Mouse (Mus musculus): ENCODE data around the gene Pglyrp2. TPM values are rescaled to one million over a fixed set of nuclear protein-coding genes. Genes with fewer than 3 reads are reported as not detected.

The Pglyrp2 gene
- polyA plus RNA-seq, 1 experiment from 2014 or later: not detected

DNA sequence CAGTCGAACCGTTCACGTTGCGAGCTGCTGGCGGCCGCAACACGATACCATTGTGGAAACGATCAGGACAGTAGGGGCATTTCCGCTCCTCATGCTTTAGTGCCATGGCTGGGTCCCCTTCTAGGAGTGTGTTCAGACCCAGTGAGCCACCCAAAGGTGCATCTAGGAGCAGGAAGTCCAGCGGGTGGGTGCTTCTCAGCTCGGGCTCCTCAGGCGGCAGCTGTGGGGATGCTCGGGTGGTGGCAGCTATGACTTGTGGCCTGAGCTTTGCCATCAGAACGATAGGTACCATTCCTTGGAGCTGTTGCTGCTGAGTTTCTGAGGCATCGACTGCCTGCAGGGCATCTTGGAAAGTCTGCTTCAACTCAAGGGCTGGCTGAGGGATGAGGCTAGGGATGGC lies 47.5 kb downstream of the Pglyrp2 start:
- 82% methylated on average over 15 of the region's 15 CpGs for WGBS
- no peak overlapping the region for H3K4me3 ChIP-seq (ENCODE audit: low read depth, low read length)
- no peak overlapping the region for H3K4me2 ChIP-seq (ENCODE audit: low read length)
- no peak overlapping the region for H3K9ac ChIP-seq (ENCODE audit: low read length)
- no peak overlapping the region for H3K27ac ChIP-seq (ENCODE audit: low read depth, low read length)
- DNase-seq (ENCODE audit: low spot score): no peak
- no peaks in the 10 kb centered on the region for H3K27me3 ChIP-seq (replicated peaks; ENCODE audit: control insufficient read depth, insufficient read depth, low read length)
- H3K36me3 ChIP-seq (ENCODE audit: control insufficient read depth, insufficient read depth, low read length): peaks cover 36% of the 10 kb centered on the region
- ATAC-seq: no peak
- H3K9me3 ChIP-seq (replicated peaks; ENCODE audit: control insufficient read depth, low read length): no peaks in the 10 kb centered on the region
- H3K4me1 ChIP-seq (ENCODE audit: control insufficient read depth, insufficient read depth, low read length): no peaks in the 10 kb centered on the region

DNA sequence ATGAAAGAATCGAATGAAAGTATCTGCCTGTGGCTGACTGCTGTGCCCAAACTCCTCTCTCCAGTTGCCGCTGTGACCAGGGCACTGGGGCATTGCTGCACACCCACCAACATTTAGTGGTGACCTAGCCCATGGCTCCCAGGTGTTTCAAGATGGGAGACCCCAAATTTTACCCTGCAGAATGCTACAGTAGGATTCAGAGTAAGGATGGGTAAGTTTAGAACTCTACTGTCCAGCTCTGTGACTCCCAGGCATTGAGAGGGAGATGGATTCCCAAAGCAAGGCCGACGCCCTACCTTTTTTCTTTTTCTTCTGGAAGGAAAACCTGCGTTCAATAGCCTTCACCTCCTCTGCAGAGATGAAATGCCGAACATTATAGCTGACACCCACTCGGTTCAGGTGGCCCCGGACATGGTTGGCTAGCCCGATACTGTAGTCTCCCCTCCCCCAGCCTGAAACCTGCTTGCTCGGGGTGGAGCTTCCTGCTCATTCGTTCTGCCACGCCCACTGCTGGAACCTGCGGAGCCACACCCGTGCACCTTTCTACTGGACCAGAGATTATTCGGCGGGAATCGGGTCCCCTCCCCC lies 54.9 kb downstream of the Pglyrp2 start:
- ATAC-seq: no peak
- H3K9me3 ChIP-seq (replicated peaks; ENCODE audit: control insufficient read depth, low read length): no peaks in the 10 kb centered on the region
- 12% methylated on average over 11 of the region's 17 CpGs for WGBS
- H3K9ac ChIP-seq (ENCODE audit: low read length): peak overlapping the region; percentile 40; the same call in 1 of the 2 replicates
- 0 out of 2 replicates have a peak overlapping the region, but pooled peaks have one; percentile 21 for H3K27ac ChIP-seq (ENCODE audit: low read depth, low read length)
- DNase-seq (ENCODE audit: low spot score): no peak
- peak overlapping the region; percentile 18 for H3K4me3 ChIP-seq (ENCODE audit: low read depth, low read length)
- no peaks in the 10 kb centered on the region for H3K4me1 ChIP-seq (ENCODE audit: control insufficient read depth, insufficient read depth, low read length)
- H3K27me3 ChIP-seq (replicated peaks; ENCODE audit: control insufficient read depth, insufficient read depth, low read length): no peaks in the 10 kb centered on the region
- H3K36me3 ChIP-seq (ENCODE audit: control insufficient read depth, insufficient read depth, low read length): 0 out of 2 replicates have a peak, but pooled peaks cover 7% of the 10 kb centered on the region
- H3K4me2 ChIP-seq (ENCODE audit: low read length): peak overlapping the region; percentile 40

DNA sequence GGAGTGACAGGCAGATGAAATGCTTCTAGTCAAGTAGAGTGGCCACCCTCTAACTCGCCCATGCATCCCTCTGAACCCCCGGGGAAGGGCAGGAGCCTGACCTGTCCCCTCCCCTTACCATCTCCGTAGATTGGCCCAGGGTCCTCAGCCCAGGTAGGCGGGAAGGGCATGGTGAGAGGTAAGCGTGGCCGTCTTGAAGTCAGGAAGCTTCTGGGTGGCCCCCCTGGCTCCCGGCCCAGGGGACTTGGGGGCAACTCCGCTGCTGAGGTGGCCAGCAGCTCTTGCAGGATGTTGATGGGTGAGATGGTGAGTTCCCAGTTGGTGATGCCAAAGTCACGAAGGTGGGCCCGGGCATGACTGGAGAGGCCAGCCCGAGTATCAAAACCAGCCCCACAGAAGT lies 56.3 kb downstream of the Pglyrp2 start:
- WGBS: 90% methylated on average over 11 of the region's 11 CpGs
- H3K27me3 ChIP-seq (replicated peaks; ENCODE audit: control insufficient read depth, insufficient read depth, low read length): no peaks in the 10 kb centered on the region
- H3K4me2 ChIP-seq (ENCODE audit: low read length): no peak overlapping the region
- no peak overlapping the region for H3K27ac ChIP-seq (ENCODE audit: low read depth, low read length)
- H3K9ac ChIP-seq (ENCODE audit: low read length): no peak overlapping the region
- H3K9me3 ChIP-seq (replicated peaks; ENCODE audit: control insufficient read depth, low read length): no peaks in the 10 kb centered on the region
- ATAC-seq (no peak), DNase-seq (ENCODE audit: low spot score) (no peak)
- no peak overlapping the region for H3K4me3 ChIP-seq (ENCODE audit: low read depth, low read length)
- H3K36me3 ChIP-seq (ENCODE audit: control insufficient read depth, insufficient read depth, low read length): 0 out of 2 replicates have a peak, but pooled peaks cover 8% of the 10 kb centered on the region
- peaks cover 8% of the 10 kb centered on the region for H3K4me1 ChIP-seq (ENCODE audit: control insufficient read depth, insufficient read depth, low read length)

DNA sequence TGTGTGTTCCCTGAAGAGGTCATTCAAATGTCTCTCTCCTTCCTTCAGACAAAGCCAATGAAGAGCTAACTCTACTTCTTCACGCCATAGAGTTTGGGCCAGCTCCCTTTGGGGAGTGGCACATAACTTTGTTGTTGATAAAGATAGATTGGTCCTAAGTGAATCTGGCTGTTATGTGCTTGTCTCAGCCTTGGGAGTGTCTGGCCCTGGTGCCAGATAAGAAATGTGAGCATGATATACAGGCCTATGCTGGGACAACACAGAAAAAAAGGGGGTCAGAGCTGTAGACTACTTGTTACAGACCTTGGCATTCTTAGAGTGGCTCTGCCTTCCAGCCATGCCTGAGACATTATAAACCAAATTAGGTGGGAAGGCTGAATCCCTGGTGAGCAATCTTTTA lies 58.7 kb downstream of the Pglyrp2 start:
- no peak overlapping the region for H3K9ac ChIP-seq (ENCODE audit: low read length)
- peaks cover 32% of the 10 kb centered on the region for H3K36me3 ChIP-seq (ENCODE audit: control insufficient read depth, insufficient read depth, low read length)
- no peak overlapping the region for H3K4me3 ChIP-seq (ENCODE audit: low read depth, low read length)
- 82% methylated on average over 1 of the region's 1 CpGs for WGBS
- H3K27me3 ChIP-seq (replicated peaks; ENCODE audit: control insufficient read depth, insufficient read depth, low read length): no peaks in the 10 kb centered on the region
- peaks cover 15% of the 10 kb centered on the region for H3K4me1 ChIP-seq (ENCODE audit: control insufficient read depth, insufficient read depth, low read length)
- H3K27ac ChIP-seq (ENCODE audit: low read depth, low read length): no peak overlapping the region
- no peak for ATAC-seq
- no peaks in the 10 kb centered on the region for H3K9me3 ChIP-seq (replicated peaks; ENCODE audit: control insufficient read depth, low read length)
- no peak for DNase-seq (ENCODE audit: low spot score)
- H3K4me2 ChIP-seq (ENCODE audit: low read length): no peak overlapping the region

DNA sequence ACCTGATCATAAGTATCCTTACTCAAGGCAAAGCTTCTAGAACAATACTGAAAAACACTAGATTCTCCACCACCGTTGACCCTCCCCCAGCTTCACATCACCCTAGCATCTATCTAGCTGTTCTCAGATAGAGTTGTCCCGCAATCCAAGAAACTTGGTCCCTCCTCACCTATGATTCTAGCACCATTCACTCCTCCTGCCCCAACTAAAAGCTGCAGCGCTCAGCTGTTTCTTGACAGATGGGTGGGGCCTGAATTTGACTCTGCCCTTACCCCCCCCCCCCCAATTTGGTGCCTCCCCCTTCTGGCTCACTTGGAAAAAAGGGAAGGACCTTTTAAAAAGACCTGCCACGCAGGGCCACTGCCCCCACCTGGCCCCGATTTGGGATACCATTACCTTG lies 59.1 kb downstream of the Pglyrp2 start:
- ATAC-seq: peak; percentile 13; the same call in 1 of the 2 replicates
- peak overlapping the region; percentile 42 for H3K4me2 ChIP-seq (ENCODE audit: low read length)
- no peaks in the 10 kb centered on the region for H3K27me3 ChIP-seq (replicated peaks; ENCODE audit: control insufficient read depth, insufficient read depth, low read length)
- H3K36me3 ChIP-seq (ENCODE audit: control insufficient read depth, insufficient read depth, low read length): peaks cover 36% of the 10 kb centered on the region
- H3K4me1 ChIP-seq (ENCODE audit: control insufficient read depth, insufficient read depth, low read length): peaks cover 15% of the 10 kb centered on the region
- H3K9me3 ChIP-seq (replicated peaks; ENCODE audit: control insufficient read depth, low read length): no peaks in the 10 kb centered on the region
- WGBS: 64% methylated on average over 5 of the region's 5 CpGs
- H3K27ac ChIP-seq (ENCODE audit: low read depth, low read length): peak overlapping the region; percentile 74; the same call in 1 of the 2 replicates
- H3K9ac ChIP-seq (ENCODE audit: low read length): peak overlapping the region; percentile 96; the same call in 1 of the 2 replicates
- H3K4me3 ChIP-seq (ENCODE audit: low read depth, low read length): peak overlapping the region; percentile 87
- no peak for DNase-seq (ENCODE audit: low spot score)

DNA sequence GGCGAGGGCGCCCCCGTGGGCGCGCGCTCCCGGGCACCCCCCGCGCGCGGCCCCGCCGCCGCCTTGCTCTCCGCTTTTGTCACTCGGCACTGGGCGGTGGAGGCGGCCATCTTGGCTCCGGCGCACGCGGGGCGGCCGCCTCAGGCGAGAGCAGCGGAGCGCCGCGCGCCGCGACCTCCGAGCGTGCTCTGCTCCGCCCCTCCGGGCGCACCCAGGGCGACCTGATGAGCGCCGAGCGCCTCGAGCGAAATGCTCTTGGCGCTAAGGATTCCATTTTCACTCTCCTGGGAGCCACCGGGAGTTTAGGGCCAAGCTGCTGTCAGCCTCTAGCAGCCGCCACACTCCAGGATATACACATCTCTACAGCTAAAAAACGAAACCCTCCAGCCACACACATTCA lies 59.6 kb downstream of the Pglyrp2 start:
- H3K27ac ChIP-seq (ENCODE audit: low read depth, low read length): peak overlapping the region; percentile 74
- H3K9ac ChIP-seq (ENCODE audit: low read length): peak overlapping the region; percentile 96
- peaks cover 41% of the 10 kb centered on the region for H3K36me3 ChIP-seq (ENCODE audit: control insufficient read depth, insufficient read depth, low read length)
- peak overlapping the region; percentile 92 for H3K4me2 ChIP-seq (ENCODE audit: low read length)
- H3K4me3 ChIP-seq (ENCODE audit: low read depth, low read length): peak overlapping the region; percentile 87
- H3K9me3 ChIP-seq (replicated peaks; ENCODE audit: control insufficient read depth, low read length): no peaks in the 10 kb centered on the region
- DNase-seq (ENCODE audit: low spot score) (peak; percentile 97), ATAC-seq (peak; percentile 97)
- no peaks in the 10 kb centered on the region for H3K27me3 ChIP-seq (replicated peaks; ENCODE audit: control insufficient read depth, insufficient read depth, low read length)
- H3K4me1 ChIP-seq (ENCODE audit: control insufficient read depth, insufficient read depth, low read length): peaks cover 15% of the 10 kb centered on the region
- WGBS: 3% methylated on average over 19 of the region's 47 CpGs

DNA sequence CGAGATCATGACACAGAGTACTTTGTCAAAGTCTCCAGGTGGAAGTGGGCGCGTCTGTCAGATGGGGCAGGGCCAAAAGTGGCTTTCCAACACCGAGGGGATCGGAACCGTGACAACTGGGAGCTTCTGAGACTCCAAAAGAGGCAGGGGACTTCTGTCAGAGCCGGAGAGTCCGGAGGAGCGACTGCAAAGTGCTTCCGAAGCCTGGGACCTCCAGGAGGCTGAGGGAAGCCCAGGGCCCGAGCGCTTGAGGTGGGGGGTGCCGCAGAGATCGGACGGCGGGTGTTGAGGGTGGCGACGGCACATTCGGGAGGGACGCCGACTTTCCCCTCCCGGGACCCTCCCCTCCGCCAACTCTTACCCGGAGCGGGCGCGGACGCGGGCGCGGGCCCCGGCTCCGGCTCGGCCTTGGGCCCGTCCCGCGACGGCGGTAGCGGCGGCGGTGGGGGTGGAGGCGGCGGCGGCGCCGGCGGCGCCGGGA lies 60.1 kb downstream of the Pglyrp2 start:
- Histone ChIP-seq H3K9me3 (replicated peaks; ENCODE audit: control insufficient read depth, low read length) (no peaks in the 10 kb centered on the region), H3K36me3 (ENCODE audit: control insufficient read depth, insufficient read depth, low read length) (peaks cover 46% of the 10 kb centered on the region), H3K27ac (ENCODE audit: low read depth, low read length) (peak overlapping the region; percentile 74), H3K9ac (ENCODE audit: low read length) (peak overlapping the region; percentile 96), H3K4me1 (ENCODE audit: control insufficient read depth, insufficient read depth, low read length) (peaks cover 15% of the 10 kb centered on the region), H3K4me2 (ENCODE audit: low read length) (peak overlapping the region; percentile 92), H3K4me3 (ENCODE audit: low read depth, low read length) (peak overlapping the region; percentile 87), H3K27me3 (replicated peaks; ENCODE audit: control insufficient read depth, insufficient read depth, low read length) (no peaks in the 10 kb centered on the region)
- no peak for DNase-seq (ENCODE audit: low spot score)
- ATAC-seq: peak; percentile 63
- 0% methylated on average over 22 of the region's 50 CpGs for WGBS

DNA sequence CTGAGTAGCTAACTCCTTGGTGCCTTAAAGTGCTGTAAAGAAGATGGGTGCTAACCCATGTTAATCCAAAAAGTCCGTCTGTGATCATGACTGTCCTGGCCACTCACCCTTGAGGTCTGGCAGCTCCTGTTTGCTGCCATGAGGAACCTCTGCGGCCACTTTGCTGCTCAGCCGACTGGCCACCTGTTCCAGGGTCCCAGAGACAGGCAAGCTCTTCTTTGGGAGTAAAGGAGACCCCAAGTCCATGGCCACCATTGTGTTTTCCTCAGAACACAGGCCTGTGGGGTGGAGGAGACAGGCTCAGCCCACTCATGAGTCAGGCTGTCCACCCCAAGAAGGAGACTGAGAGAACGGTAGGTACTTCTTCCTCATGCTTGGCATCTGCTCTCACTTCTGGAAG lies 61.3 kb downstream of the Pglyrp2 start:
- 81% methylated on average over 4 of the region's 4 CpGs for WGBS
- no peak for DNase-seq (ENCODE audit: low spot score)
- Histone ChIP-seq H3K4me3 (ENCODE audit: low read depth, low read length) (peak overlapping the region; percentile 87), H3K36me3 (ENCODE audit: control insufficient read depth, insufficient read depth, low read length) (peaks cover 57% of the 10 kb centered on the region), H3K4me2 (ENCODE audit: low read length) (peak overlapping the region; percentile 92), H3K27me3 (replicated peaks; ENCODE audit: control insufficient read depth, insufficient read depth, low read length) (no peaks in the 10 kb centered on the region), H3K27ac (ENCODE audit: low read depth, low read length) (no peak overlapping the region), H3K4me1 (ENCODE audit: control insufficient read depth, insufficient read depth, low read length) (peaks cover 15% of the 10 kb centered on the region), H3K9me3 (replicated peaks; ENCODE audit: control insufficient read depth, low read length) (no peaks in the 10 kb centered on the region), H3K9ac (ENCODE audit: low read length) (0 out of 2 replicates have a peak overlapping the region, but pooled peaks have one; percentile 96)
- ATAC-seq: no peak
